In genomic region chr4:72127596-72127995, GRCm38 (mm10) we compare ENCODE assay signal across 34 mouse cellular contexts.
"Had no signal": no experiment of that assay in that cellular context is flagged by ENCODE, and none has a peak within 500 bp of the region (broad histone marks: within the 10 kb centered on the region; RNA-seq: fewer than 3 reads in every experiment).

No protein-coding gene starts in this region.

- H3K27ac ChIP-seq: heart, embryonic 13.5 days; heart, embryonic 15.5 days; hindbrain, embryonic 10.5 days; hindbrain, embryonic 12.5 days; hindbrain, embryonic 13.5 days; hindbrain, embryonic 14.5 days; hindbrain, embryonic 15.5 days; hindbrain, postnatal 0 days; intestine, embryonic 15.5 days; kidney, embryonic 15.5 days; kidney, postnatal 0 days; layer of hippocampus, adult 2 months; left cerebral cortex, adult 2 months had no signal

- H3K27me3 ChIP-seq: heart, embryonic 12.5 days; heart, embryonic 13.5 days; heart, embryonic 15.5 days; hindbrain, embryonic 12.5 days; hindbrain, embryonic 13.5 days; hindbrain, embryonic 15.5 days; intestine, embryonic 15.5 days; kidney, embryonic 15.5 days had no signal

- DNase-seq: heart, postnatal 10 days; heart, postnatal 14 days; heart, postnatal 36 days; heart, postnatal 4 days; kidney, adult 11 months; kidney, adult 18-20 months; kidney, adult 2 months; kidney, adult 8-10 months; kidney, adult 9 months; kidney, postnatal 10 days; kidney, postnatal 14 days; kidney, postnatal 25 days; kidney, postnatal 36 days; kidney, postnatal 4 days; layer of hippocampus, adult 9-11 months; layer of hippocampus, postnatal 36 days had no signal

- H3K36me3 ChIP-seq: heart, embryonic 15.5 days had no signal

- H3K4me1 ChIP-seq: heart, embryonic 15.5 days; hindbrain, embryonic 12.5 days; hindbrain, embryonic 13.5 days; hindbrain, embryonic 15.5 days; intestine, embryonic 15.5 days; kidney, embryonic 15.5 days had no signal

- H3K9ac ChIP-seq: heart, embryonic 12.5 days; heart, embryonic 13.5 days; heart, embryonic 15.5 days; hindbrain, embryonic 12.5 days; hindbrain, embryonic 13.5 days; hindbrain, embryonic 14.5 days; hindbrain, embryonic 15.5 days; intestine, embryonic 15.5 days; kidney, embryonic 15.5 days had no signal

- H3K4me3 ChIP-seq: heart, embryonic 12.5 days; heart, embryonic 13.5 days; heart, embryonic 15.5 days; hindbrain, embryonic 10.5 days; hindbrain, embryonic 12.5 days; hindbrain, embryonic 13.5 days; hindbrain, embryonic 15.5 days; intestine, embryonic 15.5 days; kidney, embryonic 15.5 days; layer of hippocampus, adult 2 months; left cerebral cortex, adult 2 months had no signal

- H3K4me2 ChIP-seq: heart, embryonic 11.5 days; heart, embryonic 12.5 days; heart, embryonic 13.5 days; heart, embryonic 15.5 days; hindbrain, embryonic 12.5 days; hindbrain, embryonic 13.5 days; hindbrain, embryonic 14.5 days; hindbrain, embryonic 15.5 days; intestine, embryonic 15.5 days; kidney, embryonic 15.5 days had no signal

- H3K9me3 ChIP-seq: heart, embryonic 12.5 days; heart, embryonic 13.5 days; heart, embryonic 15.5 days; hindbrain, embryonic 10.5 days; hindbrain, embryonic 12.5 days; hindbrain, embryonic 13.5 days; hindbrain, embryonic 15.5 days; intestine, embryonic 15.5 days; kidney, embryonic 15.5 days had no signal

- ATAC-seq: hindbrain, postnatal 0 days; inflammation-experienced regulatory T-cells, adult 6 months; intestine, embryonic 15.5 days; intestine, embryonic 16.5 days; intestine, postnatal 0 days had no signal
